Mouse (Mus musculus) C2C12 (cell line): Measurements from ENCODE around the gene Ivd. TPM values are rescaled to one million over a fixed set of nuclear protein-coding genes. Genes with fewer than 3 reads are reported as not detected.

ENCODE experiments used
- H3K27me3 ChIP-seq: one replicate; pipeline ENCODE4 v1.6.1; 2011; ENCODE audit not compliant: control insufficient read depth, insufficient read depth, insufficient read length
- H3K36me3 ChIP-seq: one replicate; pipeline ENCODE4 v1.6.1; 2011; ENCODE audit not compliant: control insufficient read depth, insufficient read depth
- H3K4me3 ChIP-seq: one replicate; pipeline ENCODE4 v1.5.1; 2011; ENCODE audit warnings: mild to moderate bottlenecking, control low read depth; ENCODE audit not compliant: poor library complexity, insufficient read depth, severe bottlenecking
- H3K79me2 ChIP-seq: one replicate; pipeline ENCODE4 v1.6.1; 2011; ENCODE audit not compliant: control insufficient read depth, insufficient read depth
- H3K79me3 ChIP-seq: one replicate; pipeline ENCODE4 v1.6.1; 2011; ENCODE audit warnings: low read depth, control low read depth
- H3ac ChIP-seq: one replicate; pipeline ENCODE3; 2011; ENCODE audit warnings: low read depth; ENCODE audit not compliant: control insufficient read depth, insufficient read length
- CEBPB ChIP-seq: IDR thresholded peaks from one replicate; pipeline ENCODE4 v1.6.1; 2011; ENCODE audit warnings: low read depth, mild to moderate bottlenecking, control low read depth, moderate library complexity
- CTCF ChIP-seq: IDR thresholded peaks from one replicate; pipeline ENCODE4 v1.5.1; 2011; ENCODE audit not compliant: control insufficient read depth, insufficient read depth, insufficient read length
- FOSL1 ChIP-seq: IDR thresholded peaks from one replicate; pipeline ENCODE4 v1.8.0; 2011; ENCODE audit warnings: mild to moderate bottlenecking, low read length; ENCODE audit not compliant: poor library complexity, insufficient read depth, severe bottlenecking
- MAX ChIP-seq: IDR thresholded peaks from one replicate; pipeline ENCODE4 v1.6.1; 2011; ENCODE audit warnings: mild to moderate bottlenecking, control low read depth
- MYOD1 ChIP-seq: IDR thresholded peaks from one replicate; pipeline ENCODE4 v1.6.1; 2011; ENCODE audit warnings: low read depth; ENCODE audit not compliant: control insufficient read depth, insufficient read length
- MYOG ChIP-seq: IDR thresholded peaks from one replicate; pipeline ENCODE4 v1.6.1; 2011; ENCODE audit not compliant: control insufficient read depth, insufficient read length; ENCODE audit errors: extremely low read depth
- USF1 ChIP-seq: IDR thresholded peaks from one replicate; pipeline ENCODE4 v1.6.1; 2011; ENCODE audit warnings: low read depth, mild to moderate bottlenecking, control low read depth, moderate library complexity
- polyA plus RNA-seq: library from polyadenylated mRNA; unstranded; fragments of >200 nt; fragmentation: generic; extraction: Trizol; gene quantifications from one replicate; pipeline ENCODE4 v1.2.1, GENCODE M21; 2012; ENCODE audit warnings: missing spikeins

Ivd gene
- polyA plus RNA-seq, 1 experiment = 15.2 TPM

DNA sequence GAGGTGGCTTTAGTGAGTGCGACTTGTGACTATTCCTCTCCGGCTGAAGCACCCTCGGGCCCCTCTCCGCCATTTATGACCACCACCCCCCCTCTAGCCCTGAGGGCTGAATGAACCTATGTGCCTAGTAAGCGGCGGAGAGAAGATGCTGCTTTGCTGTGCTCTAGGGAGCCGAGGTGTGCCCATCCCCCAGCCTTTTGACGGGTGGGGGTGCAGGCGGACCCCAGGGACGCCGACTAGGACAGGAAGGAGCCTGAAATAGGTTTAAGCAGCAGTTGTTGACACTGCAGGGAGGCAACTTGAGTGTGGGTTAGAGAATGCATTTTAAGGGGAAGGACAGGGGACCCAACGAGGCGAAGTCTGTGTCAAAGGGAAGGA lies 35.1 kb downstream of the Ivd start:
- Histone ChIP-seq H3K27me3 (peaks cover 42% of the 10 kb centered on the region), H3K36me3 (no peaks in the 10 kb centered on the region)
- no peak for TF ChIP-seq USF1
- TF ChIP-seq CEBPB = no peak
- TF ChIP-seq FOSL1 = no peak
- no peak for TF ChIP-seq CTCF
- TF ChIP-seq MYOD1 = no peak
- TF ChIP-seq MYOG = no peak
- no peak for TF ChIP-seq MAX

DNA sequence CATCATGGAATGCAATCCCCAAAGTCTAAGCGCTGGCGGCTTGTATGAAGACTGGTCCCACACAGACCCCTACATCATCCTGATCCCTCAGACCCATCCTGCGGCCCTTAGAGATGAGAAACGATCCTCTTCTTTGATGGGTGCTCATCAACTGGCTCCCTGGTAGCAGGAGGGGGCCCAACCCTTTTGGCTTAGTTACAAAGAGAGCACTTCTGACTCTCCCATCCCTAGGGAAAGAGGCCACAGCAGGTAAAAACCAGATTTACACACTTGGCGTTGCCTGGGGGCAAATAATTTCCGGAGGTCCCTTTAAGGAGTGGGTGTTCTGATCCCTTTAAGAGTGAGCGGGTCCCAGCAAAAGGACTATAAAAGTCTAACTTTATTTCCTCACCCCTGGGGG lies 35.6 kb downstream of the Ivd start:
- Histone ChIP-seq H3K79me3 (no peaks in the 10 kb centered on the region), H3K4me3 (no peak overlapping the region), H3ac (no peak overlapping the region), H3K36me3 (no peaks in the 10 kb centered on the region), H3K27me3 (peaks cover 42% of the 10 kb centered on the region), H3K79me2 (peaks cover 5% of the 10 kb centered on the region)
- TF ChIP-seq FOSL1 = no peak
- TF ChIP-seq USF1 = no peak

More for the DNA sequence above, 35.1 kb downstream of the Ivd start:
- H3K79me3 ChIP-seq = no peaks in the 10 kb centered on the region
- H3K79me2 ChIP-seq = peaks cover under 1% of the 10 kb centered on the region
- H3ac ChIP-seq = no peak overlapping the region
- H3K4me3 ChIP-seq = no peak overlapping the region

GRCm38 (mm10) chr2:118897808-118898207 lies 36.1 kb downstream of the Ivd start:
- no peaks in the 10 kb centered on the region for H3K36me3 ChIP-seq
- TF ChIP-seq FOSL1 (no peak), MAX (no peak), CEBPB (no peak), CTCF (no peak), MYOG (no peak), USF1 (no peak), MYOD1 (no peak)
- peaks cover 41% of the 10 kb centered on the region for H3K27me3 ChIP-seq
- H3K79me2 ChIP-seq = peaks cover 9% of the 10 kb centered on the region
- no peaks in the 10 kb centered on the region for H3K79me3 ChIP-seq
- H3ac ChIP-seq = no peak overlapping the region
- no peak overlapping the region for H3K4me3 ChIP-seq

DNA sequence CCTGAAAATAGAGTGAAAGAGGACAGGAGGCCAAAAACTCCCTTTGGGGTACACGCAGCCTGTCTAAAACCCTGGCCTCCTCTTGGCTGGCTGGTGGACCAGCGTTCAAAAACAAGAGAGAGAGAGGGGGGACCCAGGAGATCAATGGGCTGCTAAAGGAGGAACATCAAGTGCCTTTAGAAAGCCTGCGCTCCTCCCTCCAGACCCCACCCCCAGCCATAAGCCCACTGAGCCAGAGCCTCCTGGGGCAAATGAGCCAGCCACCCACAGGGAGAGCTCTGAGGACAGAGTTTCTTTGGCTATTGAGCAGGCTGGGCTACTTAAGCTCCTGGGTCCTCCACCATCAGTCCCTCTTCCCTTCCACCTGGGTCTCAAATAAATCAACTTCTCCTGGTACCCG lies 37.0 kb downstream of the Ivd start:
- no peak overlapping the region for H3ac ChIP-seq
- TF ChIP-seq MYOG = no peak
- no peak for TF ChIP-seq FOSL1
- no peak for TF ChIP-seq CEBPB
- no peak for TF ChIP-seq USF1
- TF ChIP-seq MAX = no peak
- no peak for TF ChIP-seq MYOD1
- TF ChIP-seq CTCF = no peak
- peaks cover 36% of the 10 kb centered on the region for H3K27me3 ChIP-seq
- H3K79me2 ChIP-seq = peaks cover 18% of the 10 kb centered on the region
- no peaks in the 10 kb centered on the region for H3K36me3 ChIP-seq
- H3K4me3 ChIP-seq = no peak overlapping the region
- no peaks in the 10 kb centered on the region for H3K79me3 ChIP-seq

DNA sequence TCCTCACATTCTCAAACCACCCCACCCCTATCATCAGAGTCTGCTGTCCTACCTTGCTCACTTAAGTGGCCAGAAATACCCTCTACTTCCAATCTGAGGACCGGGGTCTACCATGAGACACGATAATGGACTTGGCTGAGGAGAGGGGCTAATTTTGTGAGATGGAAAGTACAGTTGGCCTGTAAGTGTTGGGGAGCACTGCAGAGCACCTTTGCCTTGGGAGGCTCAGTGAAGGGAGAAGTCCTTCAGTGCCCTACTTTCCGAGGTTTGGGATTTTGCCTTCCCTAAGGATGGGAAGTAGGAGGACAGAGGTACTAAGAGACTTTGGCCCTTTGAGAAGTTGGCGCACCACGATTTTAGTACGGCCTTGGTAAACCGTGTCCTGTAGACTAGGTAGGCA lies 37.6 kb downstream of the Ivd start:
- no peak for TF ChIP-seq MYOG
- no peak for TF ChIP-seq CEBPB
- TF ChIP-seq FOSL1 = no peak
- no peak for TF ChIP-seq MYOD1
- TF ChIP-seq MAX = no peak
- no peak for TF ChIP-seq USF1
- TF ChIP-seq CTCF = no peak
- H3K36me3 ChIP-seq = no peaks in the 10 kb centered on the region
- H3K27me3 ChIP-seq = peaks cover 36% of the 10 kb centered on the region
- no peak overlapping the region for H3ac ChIP-seq
- H3K79me2 ChIP-seq = peaks cover 24% of the 10 kb centered on the region
- no peak overlapping the region for H3K4me3 ChIP-seq
- H3K79me3 ChIP-seq = no peaks in the 10 kb centered on the region

GRCm38 (mm10) chr2:118899981-118900825 lies 38.4 kb downstream of the Ivd start, which contains the start of gene Bahd1:
TSS of gene Bahd1 (plus strand) at chr2:118900377.
- Histone ChIP-seq H3K4me3 (peak within 1 kb of the TSS; percentile 75), H3K36me3 (no peaks in the 10 kb centered on the region), H3K79me3 (peaks cover 1% of the 10 kb centered on the region), H3K79me2 (peaks cover 33% of the 10 kb centered on the region), H3K27me3 (peaks cover 36% of the 10 kb centered on the region), H3ac (peak within 1 kb of the TSS; percentile 47)
- no peak for TF ChIP-seq CTCF
- TF ChIP-seq CEBPB = no peak
- TF ChIP-seq USF1 = no peak
